Mouse (Mus musculus) neural tube, embryonic 12.5 days (tissue): Measurements from ENCODE around the gene Mkrn2. TPM values are rescaled to one million over a fixed set of nuclear protein-coding genes. Genes with fewer than 3 reads are reported as not detected.
"Not testable (repeated sequence)": the region's sequence is repeated elsewhere in the genome, so short reads cannot be mapped to it uniquely, and the experiment has no call there.

Experiments used
- ATAC-seq: fragments of 200-750 bp; cut with Nextera tagmentation; 2 replicates; pipeline ENCODE4 v1.8.0; 2017; ENCODE audit warnings: low read depth, mild to moderate bottlenecking, moderate TSS enrichment, moderate library complexity; ENCODE audit not compliant: low FRiP score
- H3K27ac ChIP-seq: fragments of 300-500 bp; sonication (generic); 2 replicates; pipeline ENCODE4 v1.5.1; 2016
- H3K27me3 ChIP-seq: fragments of 300-500 bp; sonication (generic); replicated peaks from 2 replicates; pipeline ENCODE4 v1.6.1; 2016; ENCODE audit warnings: mild to moderate bottlenecking
- H3K36me3 ChIP-seq: fragments of 300-500 bp; sonication (generic); 2 replicates; pipeline ENCODE4 v1.6.1; 2016; ENCODE audit warnings: mild to moderate bottlenecking
- H3K4me1 ChIP-seq: fragments of 300-500 bp; sonication (generic); 2 replicates; pipeline ENCODE4 v1.6.1; 2016
- H3K4me2 ChIP-seq: fragments of 300-500 bp; sonication (generic); replicated peaks from 2 replicates; pipeline ENCODE4 v1.6.1; 2016; ENCODE audit warnings: mild to moderate bottlenecking
- H3K4me3 ChIP-seq: fragments of 300-500 bp; sonication (generic); 2 replicates; pipeline ENCODE4 v1.5.1; 2016
- H3K9ac ChIP-seq: fragments of 300-500 bp; sonication (generic); 2 replicates; pipeline ENCODE4 v1.6.1; 2016; ENCODE audit warnings: mild to moderate bottlenecking
- H3K9me3 ChIP-seq: fragments of 300-500 bp; sonication (generic); 2 replicates; pipeline ENCODE4 v1.6.1; 2016; ENCODE audit warnings: mild to moderate bottlenecking
- WGBS: fragments of 180-500 bp; shearing (Covaris S2); methylation state at CpG from one replicate; pipeline ENCODE4 v1.1.7; 2016; 5-methylcytosine and 5-hydroxymethylcytosine counted together
- polyA plus RNA-seq: library from polyadenylated mRNA; unstranded; fragments of >200 nt; fragmentation: Nextera tagmentation; extraction: Ambion mirVana; gene quantifications from 2 replicates; pipeline ENCODE4 v1.2.1, GENCODE M21; 2016

Mkrn2 gene
- polyA plus RNA-seq, 1 experiment from 2014 or later: 24.9 TPM

GRCm38 (mm10) chr6:115615983-115616382, 14.3 kb downstream of the Mkrn2 start:
- no peak for ATAC-seq
- WGBS: 95% methylated on average over 3 of the region's 3 CpGs
- H3K27ac ChIP-seq: no peak overlapping the region

GRCm38 (mm10) chr6:115619818-115620217, 18.1 kb downstream of the Mkrn2 start:
- 89% methylated on average over 10 of the region's 10 CpGs for WGBS
- no peak overlapping the region for H3K4me2 ChIP-seq
- H3K9ac ChIP-seq: no peak overlapping the region
- H3K27me3 ChIP-seq: no peaks in the 10 kb centered on the region
- peaks cover 98% of the 10 kb centered on the region for H3K36me3 ChIP-seq
- H3K4me1 ChIP-seq: no peaks in the 10 kb centered on the region
- no peaks in the 10 kb centered on the region for H3K9me3 ChIP-seq
- ATAC-seq: no peak
- H3K27ac ChIP-seq: no peak overlapping the region
- no peak overlapping the region for H3K4me3 ChIP-seq

More at GRCm38 (mm10) chr6:115615983-115616382, 14.3 kb downstream of the Mkrn2 start:
- Histone ChIP-seq H3K36me3 (peaks cover 98% of the 10 kb centered on the region), H3K4me2 (no peak overlapping the region), H3K4me3 (no peak overlapping the region), H3K9ac (no peak overlapping the region), H3K27me3 (no peaks in the 10 kb centered on the region), H3K9me3 (no peaks in the 10 kb centered on the region), H3K4me1 (no peaks in the 10 kb centered on the region)

- ATAC-seq: no peak
- Histone ChIP-seq H3K4me3 (no peak overlapping the region), H3K4me2 (no peak overlapping the region), H3K36me3 (peaks cover 98% of the 10 kb centered on the region), H3K4me1 (no peaks in the 10 kb centered on the region), H3K27ac (no peak overlapping the region), H3K27me3 (no peaks in the 10 kb centered on the region), H3K9ac (no peak overlapping the region), H3K9me3 (no peaks in the 10 kb centered on the region)
- 34% methylated on average over 1 of the region's 1 CpGs for WGBS
Measured at GRCm38 (mm10) chr6:115620942-115621341, 19.2 kb downstream of the Mkrn2 start.

- 88% methylated on average over 5 of the region's 5 CpGs for WGBS
- Histone ChIP-seq H3K4me1 (no peaks in the 10 kb centered on the region), H3K27me3 (no peaks in the 10 kb centered on the region), H3K36me3 (peaks cover 93% of the 10 kb centered on the region), H3K9ac (no peak overlapping the region), H3K4me2 (no peak overlapping the region), H3K9me3 (no peaks in the 10 kb centered on the region), H3K27ac (no peak overlapping the region), H3K4me3 (no peak overlapping the region)
- no peak for ATAC-seq
Measured at GRCm38 (mm10) chr6:115626121-115626520, 24.4 kb downstream of the Mkrn2 start.

- H3K4me1 ChIP-seq: no peaks in the 10 kb centered on the region
- no peak for ATAC-seq
- H3K4me2 ChIP-seq: no peak overlapping the region
- 89% methylated on average over 3 of the region's 3 CpGs for WGBS
- H3K36me3 ChIP-seq: peaks cover 85% of the 10 kb centered on the region
- H3K27me3 ChIP-seq: no peaks in the 10 kb centered on the region
- H3K9me3 ChIP-seq: no peaks in the 10 kb centered on the region
- H3K27ac ChIP-seq: no peak overlapping the region
- H3K4me3 ChIP-seq: no peak overlapping the region
- no peak overlapping the region for H3K9ac ChIP-seq
Measured at GRCm38 (mm10) chr6:115631056-115631795, 29.5 kb downstream of the Mkrn2 start.

GRCm38 (mm10) chr6:115634015-115634414, 32.3 kb downstream of the Mkrn2 start:
- Histone ChIP-seq H3K9me3 (no peaks in the 10 kb centered on the region), H3K4me2 (no peak overlapping the region), H3K36me3 (peaks cover 80% of the 10 kb centered on the region), H3K27ac (no peak overlapping the region), H3K9ac (no peak overlapping the region), H3K4me1 (no peaks in the 10 kb centered on the region), H3K27me3 (no peaks in the 10 kb centered on the region), H3K4me3 (no peak overlapping the region)
- ATAC-seq: no peak
- 96% methylated on average over 2 of the region's 2 CpGs for WGBS

GRCm38 (mm10) chr6:115638188-115638587, 36.5 kb downstream of the Mkrn2 start:
- H3K27ac ChIP-seq, H3K27me3 ChIP-seq, H3K9ac ChIP-seq, H3K4me2 ChIP-seq, H3K9me3 ChIP-seq, H3K4me1 ChIP-seq, ATAC-seq, H3K4me3 ChIP-seq: not testable (repeated sequence)
- peaks cover 51% of the 10 kb centered on the region for H3K36me3 ChIP-seq
- WGBS: 96% methylated on average over 7 of the region's 7 CpGs

GRCm38 (mm10) chr6:115643315-115643714, 41.6 kb downstream of the Mkrn2 start:
- WGBS: 93% methylated on average over 1 of the region's 1 CpGs
- Histone ChIP-seq H3K4me3 (no peak overlapping the region), H3K36me3 (peaks cover 11% of the 10 kb centered on the region; the same call in 1 of the 2 replicates), H3K27me3 (no peaks in the 10 kb centered on the region), H3K9me3 (no peaks in the 10 kb centered on the region), H3K4me1 (0 out of 2 replicates have a peak, but pooled peaks cover 4% of the 10 kb centered on the region), H3K4me2 (no peak overlapping the region), H3K9ac (no peak overlapping the region), H3K27ac (no peak overlapping the region)
- no peak for ATAC-seq

GRCm38 (mm10) chr6:115649792-115650365, 48.2 kb downstream of the Mkrn2 start:
- no peak overlapping the region for H3K27ac ChIP-seq
- no peaks in the 10 kb centered on the region for H3K27me3 ChIP-seq
- H3K9ac ChIP-seq: no peak overlapping the region
- peaks cover 13% of the 10 kb centered on the region; the same call in 1 of the 2 replicates for H3K4me1 ChIP-seq
- no peak for ATAC-seq
- no peak overlapping the region for H3K4me2 ChIP-seq
- no peaks in the 10 kb centered on the region for H3K36me3 ChIP-seq
- no peaks in the 10 kb centered on the region for H3K9me3 ChIP-seq
- H3K4me3 ChIP-seq: no peak overlapping the region
- WGBS: 90% methylated on average over 1 of the region's 1 CpGs

GRCm38 (mm10) chr6:115650476-115651427, 49.0 kb downstream of the Mkrn2 start:
- Histone ChIP-seq H3K27ac (no peak overlapping the region), H3K4me3 (no peak overlapping the region), H3K9me3 (no peaks in the 10 kb centered on the region), H3K4me2 (no peak overlapping the region), H3K9ac (no peak overlapping the region), H3K27me3 (no peaks in the 10 kb centered on the region), H3K36me3 (no peaks in the 10 kb centered on the region), H3K4me1 (peaks cover 13% of the 10 kb centered on the region; the same call in 1 of the 2 replicates)
- no peak for ATAC-seq
- 52% methylated on average over 5 of the region's 5 CpGs for WGBS

GRCm38 (mm10) chr6:115651719-115652118, 50.0 kb downstream of the Mkrn2 start:
- H3K9ac ChIP-seq: no peak overlapping the region

GRCm38 (mm10) chr6:115653939-115654338, 52.2 kb downstream of the Mkrn2 start:
- Histone ChIP-seq H3K4me2 (no peak overlapping the region), H3K4me3 (no peak overlapping the region), H3K27ac (no peak overlapping the region), H3K4me1 (peaks cover 19% of the 10 kb centered on the region), H3K9me3 (no peaks in the 10 kb centered on the region), H3K27me3 (no peaks in the 10 kb centered on the region), H3K36me3 (no peaks in the 10 kb centered on the region), H3K9ac (no peak overlapping the region)
- 51% methylated on average over 2 of the region's 2 CpGs for WGBS
- no peak for ATAC-seq

More at GRCm38 (mm10) chr6:115651719-115652118, 50.0 kb downstream of the Mkrn2 start:
- Histone ChIP-seq H3K4me3 (no peak overlapping the region), H3K27me3 (no peaks in the 10 kb centered on the region), H3K4me1 (peaks cover 13% of the 10 kb centered on the region; the same call in 1 of the 2 replicates), H3K27ac (no peak overlapping the region), H3K36me3 (no peaks in the 10 kb centered on the region), H3K4me2 (no peak overlapping the region), H3K9me3 (no peaks in the 10 kb centered on the region)
- no peak for ATAC-seq
